Mouse (Mus musculus) cerebellum, adult 9-10 months (tissue): ENCODE measurements around the gene Gm21409.
"Not testable (repeated sequence)": the region's sequence is repeated elsewhere in the genome, so short reads cannot be mapped to it uniquely, and the experiment has no call there.

Experiments
- DNase-seq: peaks from one replicate; pipeline ENCODE4 v3.0.0; 2022

Gene Gm21409

GRCm38 (mm10) chrY:84746385-84746784 is at the start of gene Gm21409:
Gene Gm21409 (plus strand): TSS chrY:84746685.
- DNase-seq = not testable (repeated sequence)
